Mouse (Mus musculus) stomach, embryonic 14.5 days (tissue): ENCODE measurements at regions not wholly inside any gene's neighbourhood (a gene's known extent, or its start where the extent isn't known, plus 50 kb on each side); places are given as distances from the start of the nearest gene placed in this dataset.

Experiments used
- ATAC-seq: fragments of 200-750 bp; cut with Nextera tagmentation; 2 replicates; pipeline ENCODE4 v1.8.0; 2017; ENCODE audit warnings: low read depth, moderate TSS enrichment; ENCODE audit not compliant: insufficient number of reproducible peaks, insufficient read depth, low FRiP score
- H3K27ac ChIP-seq: fragments of 300-500 bp; sonication (generic); 2 replicates; pipeline ENCODE4 v1.5.1; 2014; ENCODE audit warnings: mild to moderate bottlenecking, low read length, moderate library complexity, mixed read lengths
- H3K27me3 ChIP-seq: fragments of 300-500 bp; sonication (generic); 2 replicates; pipeline ENCODE4 v1.6.1; 2014; ENCODE audit warnings: low read length, control low read depth, mixed read lengths; ENCODE audit not compliant: control insufficient read depth, insufficient read depth
- H3K36me3 ChIP-seq: fragments of 300-500 bp; sonication (generic); 2 replicates; pipeline ENCODE4 v1.6.1; 2014; ENCODE audit warnings: mild to moderate bottlenecking, control low read depth, low read length, moderate library complexity, mixed read lengths; ENCODE audit not compliant: control insufficient read depth, insufficient read depth
- H3K4me1 ChIP-seq: fragments of 300-500 bp; sonication (generic); 2 replicates; pipeline ENCODE4 v1.6.1; 2014; ENCODE audit warnings: low read length, control low read depth, mixed read lengths; ENCODE audit not compliant: control insufficient read depth, insufficient read depth
- H3K4me2 ChIP-seq: fragments of 300-500 bp; sonication (generic); replicated peaks from 2 replicates; pipeline ENCODE4 v1.6.1; 2014; ENCODE audit warnings: low read depth, low read length, control low read depth
- H3K4me3 ChIP-seq: fragments of 300-500 bp; sonication (generic); 2 replicates; pipeline ENCODE4 v1.5.1; 2014; ENCODE audit warnings: low read depth, low read length, control low read depth
- H3K9ac ChIP-seq: fragments of 300-500 bp; sonication (generic); replicated peaks from 2 replicates; pipeline ENCODE4 v1.6.1; 2014; ENCODE audit warnings: low read depth, mild to moderate bottlenecking, control low read depth, low read length, moderate library complexity, mixed read lengths
- H3K9me3 ChIP-seq: fragments of 300-500 bp; sonication (generic); 2 replicates; pipeline ENCODE4 v1.6.1; 2016; ENCODE audit warnings: low read depth, low read length, control low read depth; ENCODE audit not compliant: control insufficient read depth
- WGBS: fragments of 180-500 bp; shearing (Covaris S2); extraction: QIAGEN DNeasy Blood & Tissue Kit; methylation state at CpG from one replicate; pipeline ENCODE4 v1.1.7; 2014; 5-methylcytosine and 5-hydroxymethylcytosine counted together

DNA sequence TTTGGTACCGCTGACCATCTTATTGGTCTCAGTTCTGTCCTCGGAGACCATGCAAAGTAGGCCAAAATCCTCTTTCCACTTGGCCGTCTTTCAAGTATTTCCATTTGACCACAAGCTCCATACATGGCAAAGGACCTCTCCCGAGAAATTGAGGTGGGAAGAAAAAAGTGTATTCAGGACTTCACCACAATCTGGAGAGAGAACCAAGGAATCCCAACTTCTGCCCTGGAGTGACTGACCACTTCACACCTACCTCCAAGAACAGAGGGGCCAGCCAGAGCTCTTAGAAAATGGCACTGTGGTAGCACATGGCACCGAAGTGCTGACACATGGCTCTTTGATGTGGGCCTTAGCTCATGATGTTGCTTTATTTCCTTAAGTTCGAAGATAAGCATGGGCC, 105.9 kb upstream of the Bcl6 start:
- no peak for ATAC-seq
- Histone ChIP-seq H3K27ac (no peak overlapping the region), H3K27me3 (no peaks in the 10 kb centered on the region), H3K9ac (no peak overlapping the region), H3K4me2 (no peak overlapping the region), H3K4me3 (no peak overlapping the region), H3K36me3 (no peaks in the 10 kb centered on the region), H3K9me3 (no peaks in the 10 kb centered on the region), H3K4me1 (no peaks in the 10 kb centered on the region)
- 87% methylated on average over 6 of the region's 6 CpGs for WGBS

DNA sequence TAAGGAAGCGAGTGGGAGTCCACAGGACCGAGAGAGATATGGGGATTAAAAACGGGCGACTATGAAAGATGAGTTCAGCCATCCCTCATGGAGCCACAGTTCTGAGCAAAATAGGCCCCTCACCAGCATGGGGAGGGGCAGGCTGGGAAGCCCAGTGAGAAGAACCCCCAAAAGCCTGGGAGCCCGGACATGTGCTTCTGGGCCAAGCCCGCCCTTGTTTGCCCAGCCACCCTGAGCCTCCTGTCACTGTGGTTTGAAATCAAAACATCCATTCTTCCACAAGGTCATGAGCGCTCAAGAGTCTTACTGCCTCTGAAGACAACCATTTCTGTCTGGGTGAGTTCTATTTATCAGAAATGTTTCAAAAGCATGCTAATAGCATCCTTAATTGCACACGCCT, 105.0 kb upstream of the Bcl6 start:
- H3K4me1 ChIP-seq, result no peaks in the 10 kb centered on the region
- no peaks in the 10 kb centered on the region for H3K27me3 ChIP-seq
- no peak for ATAC-seq
- H3K27ac ChIP-seq, result no peak overlapping the region
- no peak overlapping the region for H3K4me3 ChIP-seq
- H3K36me3 ChIP-seq, result no peaks in the 10 kb centered on the region
- no peak overlapping the region for H3K4me2 ChIP-seq
- no peaks in the 10 kb centered on the region for H3K9me3 ChIP-seq
- no peak overlapping the region for H3K9ac ChIP-seq
- 77% methylated on average over 8 of the region's 8 CpGs for WGBS

DNA sequence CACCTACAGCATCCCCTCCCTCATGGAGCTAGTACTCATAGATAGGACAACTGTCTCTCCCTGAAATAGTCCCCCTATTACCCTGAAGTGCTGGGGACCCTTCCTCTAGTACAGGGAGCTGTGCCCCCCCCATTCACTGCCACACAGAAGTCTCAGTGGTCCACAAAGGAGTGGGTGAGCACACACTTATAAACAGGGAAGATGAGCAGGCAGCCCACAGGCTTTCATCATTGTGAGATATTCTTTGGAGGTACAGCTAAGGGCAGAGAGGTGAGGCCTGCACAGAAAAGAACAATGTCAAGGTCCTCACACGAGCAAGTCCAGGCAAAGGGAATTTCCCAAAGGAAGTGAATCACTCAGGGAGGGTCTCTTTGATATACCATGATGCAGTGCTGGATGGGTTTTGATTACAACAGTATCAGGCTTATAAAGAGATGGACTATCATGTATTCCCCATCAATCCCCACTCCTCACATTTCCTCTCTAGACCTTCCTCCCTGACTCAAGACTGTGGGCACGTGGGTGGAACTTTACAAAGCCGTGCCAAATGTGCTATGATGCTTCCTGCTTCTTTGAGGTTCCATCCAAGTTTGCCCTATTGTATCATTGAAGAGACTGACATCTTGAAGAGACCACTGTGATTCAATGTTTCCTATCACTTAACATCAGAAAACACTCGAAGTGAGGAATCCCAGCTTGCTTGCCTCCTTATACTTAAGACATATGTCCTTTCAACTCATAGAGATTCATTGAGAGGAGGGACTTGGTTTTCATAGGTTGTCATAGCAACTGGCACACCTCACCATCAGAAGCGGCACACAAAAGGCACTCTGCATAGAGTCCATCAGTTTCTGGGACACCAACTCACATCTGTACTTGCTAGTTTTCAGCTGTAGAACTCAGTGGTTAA, 104.2 kb upstream of the Bcl6 start:
- Histone ChIP-seq H3K4me1 (no peaks in the 10 kb centered on the region), H3K36me3 (no peaks in the 10 kb centered on the region), H3K27ac (no peak overlapping the region), H3K9ac (no peak overlapping the region), H3K27me3 (no peaks in the 10 kb centered on the region), H3K9me3 (no peaks in the 10 kb centered on the region), H3K4me2 (no peak overlapping the region), H3K4me3 (no peak overlapping the region)
- 0 out of 2 replicates have a peak, but pooled peaks have one; percentile 18 for ATAC-seq
- WGBS, result 79% methylated on average over 5 of the region's 5 CpGs

DNA sequence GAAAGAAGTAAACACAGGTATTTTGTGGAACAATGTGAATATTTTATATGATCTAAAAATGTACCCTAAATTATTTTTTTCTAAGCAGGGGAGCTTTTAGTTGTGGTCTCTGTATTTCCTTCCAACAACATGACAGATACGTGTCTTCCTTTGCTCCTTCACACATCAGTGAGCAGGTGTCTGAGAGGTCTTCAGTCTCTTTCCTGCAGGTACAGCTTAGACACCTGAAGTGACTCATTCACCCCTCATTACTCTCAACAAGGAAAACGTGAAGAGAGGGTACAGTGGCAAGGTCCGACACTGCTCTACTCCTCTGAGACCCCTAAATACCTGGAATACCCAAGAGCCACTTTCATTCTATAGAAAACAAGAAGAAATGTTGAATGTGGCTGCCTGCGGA, 103.5 kb upstream of the Bcl6 start:
- Histone ChIP-seq H3K9me3 (no peaks in the 10 kb centered on the region), H3K36me3 (no peaks in the 10 kb centered on the region), H3K4me2 (no peak overlapping the region), H3K9ac (no peak overlapping the region), H3K27me3 (no peaks in the 10 kb centered on the region), H3K27ac (no peak overlapping the region), H3K4me1 (no peaks in the 10 kb centered on the region), H3K4me3 (no peak overlapping the region)
- no peak for ATAC-seq
- 84% methylated on average over 4 of the region's 4 CpGs for WGBS

DNA sequence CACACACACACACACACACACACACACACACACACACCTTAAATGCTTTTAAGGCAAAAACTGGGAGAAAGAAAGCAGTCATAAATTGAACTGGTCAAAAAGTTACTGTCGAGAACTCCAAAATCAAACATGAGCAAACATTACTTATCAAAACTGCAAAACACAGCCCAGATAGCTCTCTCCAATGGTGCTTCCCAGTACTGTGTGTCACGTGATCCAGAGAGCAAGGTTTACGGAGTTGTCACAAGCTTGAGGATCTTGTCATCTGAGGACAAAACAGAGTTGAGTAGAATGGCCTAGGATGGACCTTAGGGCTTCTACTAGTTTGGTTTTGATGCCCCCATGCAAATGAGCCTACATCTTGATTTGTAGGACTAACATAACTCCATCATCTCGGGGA, 102.3 kb upstream of the Bcl6 start:
- Histone ChIP-seq H3K27me3 (no peaks in the 10 kb centered on the region), H3K4me2 (no peak overlapping the region), H3K27ac (no peak overlapping the region), H3K4me3 (no peak overlapping the region), H3K9me3 (no peaks in the 10 kb centered on the region), H3K36me3 (no peaks in the 10 kb centered on the region), H3K9ac (no peak overlapping the region), H3K4me1 (no peaks in the 10 kb centered on the region)
- no peak for ATAC-seq
- WGBS, result 67% methylated on average over 4 of the region's 4 CpGs

DNA sequence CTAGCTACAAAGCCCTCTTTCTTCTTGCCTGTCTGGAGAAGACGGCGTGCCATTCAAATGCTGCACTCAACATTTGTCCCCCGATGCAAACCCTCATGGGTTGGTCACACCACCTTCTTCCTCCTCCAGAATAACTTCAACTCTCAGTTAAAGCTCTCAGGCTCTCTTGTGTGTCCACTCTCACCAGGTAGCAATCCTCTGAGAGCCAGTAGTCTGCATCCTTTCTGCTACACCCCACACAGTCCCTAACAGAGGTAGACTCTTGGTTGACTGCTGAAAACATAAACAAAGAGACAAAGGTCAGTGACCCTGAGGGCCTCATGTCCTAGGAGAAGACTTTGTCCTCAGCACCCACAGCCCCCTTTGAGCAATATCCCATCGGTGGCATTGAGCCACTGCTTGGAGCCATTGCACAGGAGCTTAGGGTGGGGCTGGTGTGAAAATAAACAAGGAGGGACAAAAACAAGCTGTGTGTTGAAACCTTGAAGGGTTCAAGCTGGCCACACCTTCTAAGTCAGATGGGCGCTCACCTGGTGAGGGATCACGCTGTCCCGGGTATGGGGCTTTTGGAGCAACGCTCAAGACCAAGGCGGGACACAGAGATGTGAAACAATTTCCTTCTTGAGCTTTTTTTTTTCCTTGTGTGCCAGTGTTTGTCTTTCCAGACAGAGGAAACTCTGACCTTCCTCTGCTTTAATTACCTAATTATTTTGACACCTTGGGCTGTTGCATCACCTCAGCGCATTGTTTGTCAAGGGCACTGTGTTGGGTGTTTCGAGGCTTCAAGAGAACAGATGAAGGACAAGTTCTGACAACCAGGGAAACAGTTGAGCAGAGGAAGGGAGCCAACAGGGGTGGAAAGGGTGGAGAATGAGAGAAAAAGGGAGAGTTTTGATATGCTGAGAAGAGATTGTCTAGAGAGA, 101.4 kb upstream of the Bcl6 start:
- Histone ChIP-seq H3K4me3 (no peak overlapping the region), H3K27ac (no peak overlapping the region), H3K9me3 (no peaks in the 10 kb centered on the region), H3K36me3 (no peaks in the 10 kb centered on the region), H3K9ac (no peak overlapping the region), H3K4me1 (no peaks in the 10 kb centered on the region), H3K4me2 (no peak overlapping the region), H3K27me3 (no peaks in the 10 kb centered on the region)
- no peak for ATAC-seq
- 78% methylated on average over 11 of the region's 11 CpGs for WGBS

DNA sequence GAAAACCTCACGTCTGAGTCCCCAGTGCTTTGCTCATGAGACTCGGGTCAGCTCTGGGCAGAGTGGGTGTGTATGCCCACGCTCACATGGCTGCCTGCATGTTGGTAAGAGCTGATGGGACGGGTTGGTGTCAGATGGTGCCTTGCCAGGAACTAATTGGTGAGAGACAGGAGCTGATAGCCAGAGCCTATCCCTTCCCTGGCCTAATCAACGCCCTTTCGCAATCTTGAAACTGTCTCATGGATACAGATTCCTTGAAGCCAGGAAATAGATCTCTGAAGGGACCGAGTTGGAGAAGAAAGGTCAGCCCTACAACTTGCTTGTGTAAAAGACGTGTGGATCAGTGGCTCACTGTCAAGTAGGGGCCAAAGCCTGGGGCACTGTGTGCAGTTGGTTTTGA, 95.3 kb upstream of the Bcl6 start:
- Histone ChIP-seq H3K4me3 (no peak overlapping the region), H3K9me3 (no peaks in the 10 kb centered on the region), H3K27me3 (no peaks in the 10 kb centered on the region), H3K9ac (no peak overlapping the region), H3K4me2 (no peak overlapping the region), H3K36me3 (no peaks in the 10 kb centered on the region), H3K27ac (no peak overlapping the region), H3K4me1 (no peaks in the 10 kb centered on the region)
- no peak for ATAC-seq
- 84% methylated on average over 8 of the region's 8 CpGs for WGBS

DNA sequence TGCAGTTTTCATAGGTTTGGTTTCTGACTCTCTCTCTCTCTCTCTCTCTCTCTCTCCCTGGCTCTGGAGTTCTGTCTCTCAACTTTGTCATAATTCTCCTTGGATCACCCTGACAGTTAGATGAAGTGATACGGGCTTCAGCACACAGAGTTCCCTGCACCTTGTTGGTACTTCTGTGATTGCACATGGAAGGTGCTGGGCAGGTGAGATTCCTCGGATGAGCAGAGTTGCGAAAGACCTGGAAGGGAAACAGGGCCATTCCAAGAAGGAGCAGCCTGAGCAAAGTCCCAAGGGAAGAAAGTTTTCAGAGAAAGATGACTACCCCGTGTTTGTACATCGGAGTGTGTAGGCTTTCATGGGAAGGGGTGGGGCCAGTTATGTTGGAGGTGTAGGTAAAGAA, 91.8 kb upstream of the Bcl6 start:
- H3K9ac ChIP-seq, result no peak overlapping the region
- no peaks in the 10 kb centered on the region for H3K9me3 ChIP-seq
- H3K4me2 ChIP-seq, result no peak overlapping the region
- no peaks in the 10 kb centered on the region for H3K36me3 ChIP-seq
- WGBS, result 86% methylated on average over 5 of the region's 5 CpGs
- H3K27me3 ChIP-seq, result no peaks in the 10 kb centered on the region
- H3K27ac ChIP-seq, result no peak overlapping the region
- no peak overlapping the region for H3K4me3 ChIP-seq
- ATAC-seq, result no peak
- H3K4me1 ChIP-seq, result no peaks in the 10 kb centered on the region
